8 mouse cellular contexts compared by ENCODE assay signal in genomic region chr6:48772030-48772429, GRCm38 (mm10). TPM values are rescaled to one million over a fixed set of nuclear protein-coding genes. Genes with fewer than 3 reads are reported as not detected.
DNase-seq lines count a peak whose midpoint lies in the region; ATAC-seq lines count a peak whose summit lies in the region.

No protein-coding gene starts in this region.

- no peaks in the 10 kb centered on the region for H3K27me3 ChIP-seq in forebrain, embryonic 11.5 days (ENCODE audit: control insufficient read depth, insufficient read depth, low read length)

- peak; percentile 78 to 82 for DNase-seq in CD8-positive naive resting alpha-beta T cell, adult 2 months (ENCODE audit: low read depth in 2 of 2, low spot score in 2 of 2)
- peak; percentile 87 for DNase-seq in brain, adult 2 months (ENCODE audit: low read depth, low spot score)
- peak; percentile 86 for DNase-seq in forebrain, embryonic 11.5 days (ENCODE audit: low spot score)
- peak; percentile 89 for DNase-seq in heart, postnatal 4 days
- peak; percentile 54 to 78 for DNase-seq in layer of hippocampus, adult 8-10 months (ENCODE audit: low spot score in 2 of 2)
- peak; percentile 90 for DNase-seq in lung, postnatal 14 days
- peak; percentile 85 for DNase-seq in retina, embryonic 14.5 days (ENCODE audit: low spot score)
- DNase-seq in thymus, postnatal 25 days: peak; percentile 87

- H3K4me1 ChIP-seq in forebrain, embryonic 11.5 days (replicated peaks; ENCODE audit: control insufficient read depth, insufficient read depth, low read length): no peaks in the 10 kb centered on the region

- H3K9ac ChIP-seq in forebrain, embryonic 11.5 days (ENCODE audit: low read length): no peak overlapping the region

- H3K4me2 ChIP-seq in forebrain, embryonic 11.5 days (ENCODE audit: low read depth, low read length, severe bottlenecking): no peak overlapping the region

- WGBS in forebrain, embryonic 11.5 days: 12% methylated on average over 8 of the region's 8 CpGs

- H3K36me3 ChIP-seq in forebrain, embryonic 11.5 days (ENCODE audit: control insufficient read depth, insufficient read depth, low read length): no peaks in the 10 kb centered on the region

- H3K4me3 ChIP-seq in forebrain, embryonic 11.5 days (ENCODE audit: low read depth, low read length): no peak overlapping the region

- H3K27ac ChIP-seq in forebrain, embryonic 11.5 days (ENCODE audit: low read depth, low read length): no peak overlapping the region

- H3K9me3 ChIP-seq in forebrain, embryonic 11.5 days (ENCODE audit: control insufficient read depth, low read length): no peaks in the 10 kb centered on the region

- ATAC-seq in forebrain, embryonic 11.5 days (replicated peaks; ENCODE audit: low FRiP score): 0 out of 2 replicates have a peak, but pooled peaks have one; percentile 39

RNA-seq across cellular contexts. Expression of gene Gimap3, which starts 1.4 kb away (rescaled TPM):
- not detected in 2 replicates for polyA plus RNA-seq in forebrain, embryonic 11.5 days (2014; fragmentation: Nextera tagmentation; extraction: Ambion mirVana)
- under 1 TPM; 0.38 to 0.54 TPM for total RNA-seq in heart, postnatal 4 days (2021)
- not detected for total RNA-seq in layer of hippocampus, adult 8-10 months (2022)

RNA-seq across cellular contexts. Expression of gene Gimap5, which starts 26.0 kb away (rescaled TPM):
- polyA plus RNA-seq in forebrain, embryonic 11.5 days (2014; fragmentation: Nextera tagmentation; extraction: Ambion mirVana): 0.71 and 1.5 TPM in 2 replicates
- total RNA-seq in heart, postnatal 4 days (2021): 10 to 100 TPM; 11.6 to 11.8 TPM
- total RNA-seq in layer of hippocampus, adult 8-10 months (2022): 1 to 10 TPM in 1 of 4 experiments, under 1 TPM in 3; 0.47 to 1.7 (median 0.74) TPM

RNA-seq across cellular contexts. Expression of gene Gimap1, which starts 33.2 kb away (rescaled TPM):
- polyA plus RNA-seq in forebrain, embryonic 11.5 days (2014; fragmentation: Nextera tagmentation; extraction: Ambion mirVana): 5.4 and 6.4 TPM in 2 replicates
- 10 to 100 TPM; 12.9 to 19.4 TPM for total RNA-seq in heart, postnatal 4 days (2021)
- total RNA-seq in layer of hippocampus, adult 8-10 months (2022): 1 to 10 TPM in 3 of 4 experiments, under 1 TPM in 1; 0.85 to 2.5 (median 1.6) TPM

RNA-seq across cellular contexts. Expression of gene Gimap7, which starts 53.6 kb away (rescaled TPM):
- polyA plus RNA-seq in forebrain, embryonic 11.5 days (2014; fragmentation: Nextera tagmentation; extraction: Ambion mirVana): not detected in 2 replicates
- not detected for total RNA-seq in heart, postnatal 4 days (2021)
- total RNA-seq in layer of hippocampus, adult 8-10 months (2022): not detected

RNA-seq across cellular contexts. Expression of gene Gm28053, which starts 53.6 kb away (rescaled TPM):
- 0.94 TPM in 1 of 2 replicates, not detected in the other for polyA plus RNA-seq in forebrain, embryonic 11.5 days (2014; fragmentation: Nextera tagmentation; extraction: Ambion mirVana)
- total RNA-seq in heart, postnatal 4 days (2021): 1 to 10 TPM; 7.1 to 7.2 TPM
- 1 to 10 TPM in 2 of 4 experiments, not detected in 2; 1.5 to 3.0 TPM for total RNA-seq in layer of hippocampus, adult 8-10 months (2022)

Comparison
In these comparisons a context has a peak if more than half of its experiments do, and no peak if none do; other contexts are left out.
1. RNA of gene Gimap5, which starts 26.0 kb away (total RNA-seq): 11.6 to 11.8 TPM in heart, postnatal 4 days; 0.47 to 1.7 TPM in layer of hippocampus, adult 8-10 months; every median in the first group is over 4 times any median in the second.
2. Peak in every context shown above with its lines, with median percentiles within 50 percentile points of each other: DNase-seq.